Mouse (Mus musculus) testis, adult 2 months (tissue): ENCODE data around the gene Auts2.

Source experiments
- CTCF ChIP-seq: fragments of 200-500 bp; IDR thresholded peaks from 2 replicates; pipeline ENCODE4 v1.5.1; 2012; ENCODE audit warnings: low read depth, mild to moderate bottlenecking, inconsistent platforms, low read length, moderate library complexity; ENCODE audit not compliant: control insufficient read depth, insufficient read depth, insufficient replicate concordance
- POLR2A ChIP-seq: fragments of 200-500 bp; IDR thresholded peaks from 2 replicates; pipeline ENCODE4 v1.6.1; 2012; ENCODE audit warnings: low read depth, mild to moderate bottlenecking, inconsistent platforms, low read length, moderate library complexity; ENCODE audit not compliant: control insufficient read depth

DNA sequence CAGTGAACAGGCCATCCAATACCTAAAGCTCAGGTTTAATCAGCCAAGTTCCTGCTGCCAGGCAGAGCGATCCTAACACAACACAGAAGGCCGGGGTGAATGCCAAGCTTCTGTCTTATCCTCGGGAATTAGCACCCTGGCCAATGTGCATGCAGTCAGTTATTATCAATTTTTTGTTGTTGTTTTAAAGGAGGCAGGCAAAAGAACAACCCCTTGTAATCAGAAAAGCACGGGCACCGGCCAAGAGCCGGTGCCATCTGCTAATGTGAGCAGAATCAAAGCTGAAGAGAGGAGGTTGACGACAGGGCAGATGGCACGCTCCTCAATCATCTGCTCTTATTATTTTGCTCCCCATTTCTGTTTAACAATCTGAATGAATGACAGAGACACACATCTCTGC, 373.1 kb downstream of the Auts2 start:
- TF ChIP-seq CTCF (no peak), POLR2A (no peak)
